Mouse (Mus musculus) lung, postnatal 14 days (tissue): ENCODE measurements around the gene Crebl2.
A peak's percentile ranks its signal among the peaks of the same experiment; 100 is the strongest.

Experiments
- DNase-seq: peaks from one replicate; pipeline ENCODE4 v3.0.0; 2021

The Crebl2 gene

GRCm38 (mm10) chr6:134877276-134877675, 47.3 kb downstream of the Crebl2 start:
- no peak for DNase-seq

GRCm38 (mm10) chr6:134877892-134878291, 47.9 kb downstream of the Crebl2 start:
- no peak for DNase-seq

- no peak for DNase-seq
Measured at GRCm38 (mm10) chr6:134879556-134879955, 49.6 kb downstream of the Crebl2 start.

GRCm38 (mm10) chr6:134880046-134880445, 50.1 kb downstream of the Crebl2 start:
- DNase-seq: no peak

- no peak for DNase-seq
Measured at GRCm38 (mm10) chr6:134883661-134884060, 53.7 kb downstream of the Crebl2 start.

- no peak for DNase-seq
Measured at GRCm38 (mm10) chr6:134885515-134885914, 55.6 kb downstream of the Crebl2 start.

- no peak for DNase-seq
Measured at GRCm38 (mm10) chr6:134886475-134886874, 56.5 kb downstream of the Crebl2 start.

GRCm38 (mm10) chr6:134887008-134887407, 57.1 kb downstream of the Crebl2 start:
- no peak for DNase-seq

GRCm38 (mm10) chr6:134887711-134888449, 57.9 kb downstream of the Crebl2 start:
- DNase-seq: no peak

- no peak for DNase-seq
Measured at GRCm38 (mm10) chr6:134888563-134889017, 58.6 kb downstream of the Crebl2 start.

GRCm38 (mm10) chr6:134889763-134890162, 59.8 kb downstream of the Crebl2 start:
- no peak for DNase-seq

GRCm38 (mm10) chr6:134890436-134890835, 60.5 kb downstream of the Crebl2 start:
- DNase-seq: no peak

- DNase-seq: no peak
Measured at GRCm38 (mm10) chr6:134896570-134897436, 66.8 kb downstream of the Crebl2 start.

- peak; percentile 96 for DNase-seq
Measured at GRCm38 (mm10) chr6:134897443-134898094, 67.6 kb downstream of the Crebl2 start.

- peak; percentile 93 for DNase-seq
Measured at GRCm38 (mm10) chr6:134898095-134898965, 68.4 kb downstream of the Crebl2 start, which contains the start of gene Gpr19. Gene Gpr19 (minus strand): TSS chr6:134898578.

- no peak for DNase-seq
Measured at GRCm38 (mm10) chr6:134903368-134903767, 73.4 kb downstream of the Crebl2 start.

GRCm38 (mm10) chr6:134903891-134904884, 74.2 kb downstream of the Crebl2 start:
- DNase-seq: no peak

GRCm38 (mm10) chr6:134905811-134906210, 75.9 kb downstream of the Crebl2 start:
- DNase-seq: no peak
